Mouse (Mus musculus) MEL (cell line): ENCODE data around the gene Fbxo3. TPM values are rescaled to one million over a fixed set of nuclear protein-coding genes. Genes with fewer than 3 reads are reported as not detected.
"Not testable (repeated sequence)": the region's sequence is repeated elsewhere in the genome, so short reads cannot be mapped to it uniquely, and the experiment has no call there.

Source experiments
- DNase-seq: peaks from one replicate; pipeline ENCODE4 v3.0.0; 2011; ENCODE audit warnings: low read depth, low spot score
- H3K27ac ChIP-seq: 2 replicates; pipeline ENCODE4 v1.5.1; 2012; ENCODE audit warnings: low read depth, mild to moderate bottlenecking, control low read depth, low read length, moderate library complexity; ENCODE audit not compliant: control insufficient read depth
- H3K27me3 ChIP-seq, 2 experiments: fragments of 150-350 bp in 1 of 2; sonication (generic) in 1 of 2; 2 replicates each; pipeline ENCODE4 v1.6.1; 2012; ENCODE audit warnings: low read length in 2 of 2, mild to moderate bottlenecking in 2 of 2, improper control_type of control experiment in 1 of 2, moderate library complexity in 1 of 2; ENCODE audit not compliant: insufficient read depth in 2 of 2, control insufficient read depth in 1 of 2
- H3K36me3 ChIP-seq, 2 experiments: 2 replicates each; pipeline ENCODE4 v1.6.1; 2012 to 2014; ENCODE audit warnings: low read length in 2 of 2, improper control_type of control experiment in 1 of 2, inconsistent platforms in 1 of 2, mild to moderate bottlenecking in 1 of 2; ENCODE audit not compliant: insufficient read depth in 2 of 2, control insufficient read depth in 1 of 2
- H3K4me1 ChIP-seq, 2 experiments: fragments of 150-350 bp in 1 of 2; sonication (generic) in 1 of 2; 2 replicates each; pipeline ENCODE4 v1.6.1; 2012; ENCODE audit warnings: low read length in 2 of 2, improper control_type of control experiment in 1 of 2, mild to moderate bottlenecking in 1 of 2; ENCODE audit not compliant: insufficient read depth in 2 of 2, control insufficient read depth in 1 of 2
- H3K4me3 ChIP-seq, 2 experiments: fragments of 150-350 bp in 1 of 2; sonication (generic) in 1 of 2; 2 replicates each; pipeline ENCODE4 v1.5.1; 2012; ENCODE audit warnings: low read depth in 2 of 2, low read length in 2 of 2, mild to moderate bottlenecking in 2 of 2, moderate library complexity in 2 of 2, control low read depth in 1 of 2, improper control_type of control experiment in 1 of 2; ENCODE audit not compliant: control insufficient read depth in 1 of 2, insufficient read depth in 1 of 2
- H3K79me2 ChIP-seq: 2 replicates; pipeline ENCODE4 v1.6.1; 2012; ENCODE audit warnings: mild to moderate bottlenecking, low read length, moderate library complexity; ENCODE audit not compliant: control insufficient read depth, poor library complexity, insufficient read depth
- H3K9ac ChIP-seq: 2 replicates; pipeline ENCODE4 v1.6.1; 2012; ENCODE audit warnings: low read depth, mild to moderate bottlenecking, control low read depth, low read length, moderate library complexity; ENCODE audit not compliant: control insufficient read depth, poor library complexity, severe bottlenecking
- H3K9me3 ChIP-seq: fragments of 150-350 bp; sonication (generic); replicated peaks from 2 replicates; pipeline ENCODE4 v1.6.1; 2012; ENCODE audit warnings: mild to moderate bottlenecking, low read length, improper control_type of control experiment, moderate library complexity; ENCODE audit not compliant: insufficient read depth
- CHD2 ChIP-seq: IDR thresholded peaks from 2 replicates; pipeline ENCODE4 v1.6.1; 2011; ENCODE audit warnings: low read length, improper control_type of control experiment
- CTCF ChIP-seq, 3 experiments: IDR thresholded peaks in 2 of 3; conservative IDR thresholded peaks in 1 of 3; 2 replicates each; pipeline ENCODE4 v1.5.1; 2011 to 2012; ENCODE audit warnings: low read length in 3 of 3, low read depth in 2 of 3, mild to moderate bottlenecking in 2 of 3, improper control_type of control experiment in 1 of 3, inconsistent platforms in 1 of 3, mixed read lengths in 1 of 3, moderate library complexity in 1 of 3; ENCODE audit not compliant: control insufficient read depth in 1 of 3, insufficient read depth in 1 of 3, poor library complexity in 1 of 3, severe bottlenecking in 1 of 3
- E2F4 ChIP-seq: IDR thresholded peaks from 2 replicates; pipeline ENCODE4 v1.6.1; 2011; ENCODE audit warnings: low read depth, low read length, improper control_type of control experiment, borderline replicate concordance
- ETS1 ChIP-seq: IDR thresholded peaks from 2 replicates; pipeline ENCODE4 v1.6.1; 2012; ENCODE audit warnings: low read depth, mild to moderate bottlenecking, inconsistent platforms, low read length, improper control_type of control experiment, moderate library complexity
- GATA1 ChIP-seq: IDR thresholded peaks from 2 replicates; pipeline ENCODE4 v1.6.1; 2011; ENCODE audit warnings: low read depth, low read length, improper control_type of control experiment
- HCFC1 ChIP-seq: IDR thresholded peaks from 2 replicates; pipeline ENCODE4 v1.6.1; 2012; ENCODE audit warnings: low read depth, mild to moderate bottlenecking, inconsistent platforms, low read length, improper control_type of control experiment, moderate library complexity
- MXI1 ChIP-seq: IDR thresholded peaks from 2 replicates; pipeline ENCODE4 v1.6.1; 2011; ENCODE audit warnings: mild to moderate bottlenecking, low read depth, low read length, improper control_type of control experiment
- MYC ChIP-seq: IDR thresholded peaks from 2 replicates; pipeline ENCODE4 v1.6.1; 2011; ENCODE audit warnings: low read depth, mild to moderate bottlenecking, low read length, improper control_type of control experiment, moderate library complexity
- NELFE ChIP-seq: IDR thresholded peaks from 2 replicates; pipeline ENCODE4 v1.6.1; 2011; ENCODE audit warnings: low read depth, low read length, improper control_type of control experiment
- POLR2AphosphoS5 ChIP-seq: IDR thresholded peaks from 2 replicates; pipeline ENCODE4 v1.6.1; 2012; ENCODE audit warnings: low read depth, borderline replicate concordance, mild to moderate bottlenecking, inconsistent platforms, low read length, moderate library complexity, mixed read lengths
- TAL1 ChIP-seq: IDR thresholded peaks from 2 replicates; pipeline ENCODE4 v1.6.1; 2012; ENCODE audit warnings: mild to moderate bottlenecking, inconsistent platforms, low read length, moderate library complexity, mixed read lengths
- TCF12 ChIP-seq: IDR thresholded peaks from 2 replicates; pipeline ENCODE4 v1.6.1; 2014; ENCODE audit warnings: low read depth, mild to moderate bottlenecking, inconsistent platforms, low read length, improper control_type of control experiment, moderate library complexity
- ZNF384 ChIP-seq: IDR thresholded peaks from 2 replicates; pipeline ENCODE4 v1.6.1; 2012; ENCODE audit warnings: low read depth, mild to moderate bottlenecking, inconsistent platforms, low read length, improper control_type of control experiment
- polyA plus RNA-seq, 2 experiments: library from polyadenylated mRNA; stranded (reverse) in 1 of 2; unstranded in 1 of 2; fragments of >175 nt in 1 of 2; fragments of >200 nt in 1 of 2; gene quantifications; 2 replicates each; pipeline versions ENCODE4 v1.2.1 to v1.2.4; 2012; ENCODE audit warnings: low replicate concordance in 2 of 2, low read depth in 1 of 2; ENCODE audit not compliant: insufficient read length in 2 of 2, insufficient read depth in 1 of 2, missing spikeins in 1 of 2
- total RNA-seq: library from RNA; depleted of rRNA; stranded (reverse); fragments of 300-350 nt; gene quantifications from 2 replicates; pipeline ENCODE4 v1.2.3, GENCODE M21; 2012

Gene Fbxo3
- total and polyA plus RNA-seq, 3 experiments = 30.9 to 55.4 (median 41.9) TPM

DNA sequence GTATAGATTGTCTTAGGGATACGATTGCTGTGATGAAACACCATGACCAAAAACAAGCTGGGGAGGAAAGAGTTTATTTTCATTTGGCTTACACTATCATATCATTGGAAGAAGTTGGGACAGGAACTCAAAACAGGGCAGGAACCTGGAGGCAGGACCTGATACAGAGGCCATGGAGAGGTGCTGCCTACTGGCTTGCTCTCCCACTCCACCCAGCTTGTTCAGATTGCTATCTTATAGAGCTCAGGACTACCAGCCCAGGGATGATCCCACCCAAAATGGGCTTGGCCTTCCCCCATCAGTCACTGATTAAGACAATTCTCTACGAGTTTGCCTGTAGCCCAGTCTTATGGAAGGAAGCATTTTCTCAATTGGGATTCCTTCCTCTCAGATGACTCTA is 36.6 kb downstream of the Fbxo3 start:
- Histone ChIP-seq H3K27ac (no peak overlapping the region), H3K79me2 (no peaks in the 10 kb centered on the region), H3K4me3 (no peak overlapping the region), H3K4me1 (peaks cover 0 to 4% of the 10 kb centered on the region in 2 experiments; a peak in 2 of 4 replicates), H3K27me3 (no peaks in the 10 kb centered on the region)
- TF ChIP-seq TCF12 (no peak), MYC (no peak), MXI1 (no peak), NELFE (no peak), CHD2 (no peak), HCFC1 (no peak), GATA1 (no peak), E2F4 (no peak), TAL1 (no peak), CTCF (IDR thresholded peaks at IDR 0.05 in 2 of 3, conservative IDR thresholded peaks at IDR 0.05 in 1 of 3; ENCODE audit: control insufficient read depth in 1 of 3, insufficient read depth in 1 of 3, low read depth in 2 of 3, low read length in 3 of 3, poor library complexity in 1 of 3, severe bottlenecking in 1 of 3) (no peak), POLR2AphosphoS5 (no peak), ETS1 (no peak)
- TF ChIP-seq, all 39 proteins: peak for 0
- no peaks in the 10 kb centered on the region for H3K9me3 ChIP-seq
- DNase-seq = no peak
- no peak overlapping the region for H3K9ac ChIP-seq
- H3K36me3 ChIP-seq = peaks cover 2 to 3% of the 10 kb centered on the region in 2 experiments

DNA sequence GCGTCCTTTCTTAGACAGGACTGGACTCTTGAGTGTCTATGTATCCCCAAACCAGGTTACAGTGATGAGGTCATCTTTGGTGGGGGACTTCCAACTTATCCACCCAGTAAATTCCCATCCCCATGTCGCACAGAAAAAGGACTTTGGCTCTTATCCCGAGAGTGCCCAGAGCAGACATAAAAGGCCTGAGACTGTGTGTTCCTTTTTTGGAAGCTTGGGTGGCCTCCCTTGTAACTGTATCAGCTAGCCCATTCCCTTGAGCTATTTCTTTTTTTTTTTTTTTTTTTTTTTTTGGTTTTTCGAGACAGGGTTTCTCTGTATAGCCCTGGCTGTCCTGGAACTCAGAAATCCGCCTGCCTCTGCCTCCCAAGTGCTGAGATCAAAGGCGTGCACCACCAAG is 38.0 kb downstream of the Fbxo3 start, which contains the start of gene Gm10912:
Gene Gm10912 (plus strand): TSS at position 301 of the 400 bp plus-strand sequence.
- not testable (repeated sequence) for H3K9me3 ChIP-seq, DNase-seq, H3K79me2 ChIP-seq, H3K27me3 ChIP-seq
- 0 out of 2 replicates have a peak, but pooled peaks have one; percentile 13 for TF ChIP-seq ZNF384
- TF ChIP-seq, all 39 proteins: peak for 1; not testable (repeated sequence) for 38
- H3K36me3 ChIP-seq, H3K9ac ChIP-seq, H3K4me3 ChIP-seq, H3K4me1 ChIP-seq, H3K27ac ChIP-seq: not testable (repeated sequence)

DNA sequence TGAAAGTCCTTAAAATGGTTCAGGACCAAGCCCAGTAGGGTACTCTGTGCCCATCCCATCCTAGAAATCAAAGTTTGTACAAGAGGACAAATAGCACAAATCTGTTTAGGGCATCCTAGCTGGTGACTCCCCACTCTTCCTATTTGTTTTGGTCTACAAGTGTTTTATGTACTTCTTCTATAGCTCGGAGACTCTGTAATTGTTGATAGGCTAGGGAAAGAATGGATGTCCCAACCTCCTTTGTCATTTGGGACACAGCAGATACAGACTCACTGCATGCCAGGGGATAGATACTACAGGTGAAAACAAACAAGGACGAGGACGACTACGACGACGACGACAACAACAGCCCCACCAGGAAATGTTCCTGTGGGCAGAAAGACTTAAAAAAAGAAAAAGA is 40.9 kb downstream of the Fbxo3 start, which contains the start of gene Gm10799:
Gene Gm10799 (minus strand): TSS at position 101 of the 400 bp plus-strand sequence.
- H3K4me3 ChIP-seq, H3K9me3 ChIP-seq, H3K27me3 ChIP-seq, H3K36me3 ChIP-seq, H3K9ac ChIP-seq, H3K27ac ChIP-seq, H3K79me2 ChIP-seq, DNase-seq, H3K4me1 ChIP-seq: not testable (repeated sequence)
